Mouse (Mus musculus) forebrain, embryonic 12.5 days (tissue): Measurements from ENCODE around the gene Ncln. TPM values are rescaled to one million over a fixed set of nuclear protein-coding genes. Genes with fewer than 3 reads are reported as not detected.
A peak's percentile ranks its signal among the peaks of the same experiment; 100 is the strongest.

Experiments
- ATAC-seq: fragments of 200-750 bp; cut with Nextera tagmentation; 2 replicates; pipeline ENCODE4 v1.8.0; 2017; ENCODE audit warnings: moderate TSS enrichment; ENCODE audit not compliant: low FRiP score
- H3K27ac ChIP-seq: fragments of 300-500 bp; sonication (generic); 2 replicates; pipeline ENCODE4 v1.5.1; 2016; ENCODE audit warnings: mild to moderate bottlenecking
- H3K27me3 ChIP-seq: fragments of 300-500 bp; sonication (generic); 2 replicates; pipeline ENCODE4 v1.6.1; 2016; ENCODE audit warnings: mild to moderate bottlenecking
- H3K36me3 ChIP-seq: fragments of 300-500 bp; sonication (generic); replicated peaks from 2 replicates; pipeline ENCODE4 v1.6.1; 2016; ENCODE audit warnings: mild to moderate bottlenecking
- H3K4me1 ChIP-seq: fragments of 300-500 bp; sonication (generic); 2 replicates; pipeline ENCODE4 v1.6.1; 2016
- H3K4me2 ChIP-seq: fragments of 300-500 bp; sonication (generic); 2 replicates; pipeline ENCODE4 v1.6.1; 2016; ENCODE audit warnings: mild to moderate bottlenecking, moderate library complexity
- H3K4me3 ChIP-seq: fragments of 300-500 bp; sonication (generic); replicated peaks from 2 replicates; pipeline ENCODE4 v1.5.1; 2016; ENCODE audit warnings: mild to moderate bottlenecking
- H3K9ac ChIP-seq: fragments of 300-500 bp; sonication (generic); 2 replicates; pipeline ENCODE4 v1.6.1; 2016; ENCODE audit warnings: mild to moderate bottlenecking
- H3K9me3 ChIP-seq: fragments of 300-500 bp; sonication (generic); 2 replicates; pipeline ENCODE4 v1.6.1; 2016
- WGBS: fragments of 180-500 bp; shearing (Covaris S2); methylation state at CpG from one replicate; pipeline ENCODE4 v1.1.7; 2016; 5-methylcytosine and 5-hydroxymethylcytosine counted together
- polyA plus RNA-seq: library from polyadenylated mRNA; unstranded; fragments of >200 nt; fragmentation: Nextera tagmentation; extraction: Ambion mirVana; gene quantifications from 2 replicates; pipeline ENCODE4 v1.2.1, GENCODE M21; 2016

Gene Ncln
- polyA plus RNA-seq = 65.8 and 66.6 TPM in 2 replicates

DNA sequence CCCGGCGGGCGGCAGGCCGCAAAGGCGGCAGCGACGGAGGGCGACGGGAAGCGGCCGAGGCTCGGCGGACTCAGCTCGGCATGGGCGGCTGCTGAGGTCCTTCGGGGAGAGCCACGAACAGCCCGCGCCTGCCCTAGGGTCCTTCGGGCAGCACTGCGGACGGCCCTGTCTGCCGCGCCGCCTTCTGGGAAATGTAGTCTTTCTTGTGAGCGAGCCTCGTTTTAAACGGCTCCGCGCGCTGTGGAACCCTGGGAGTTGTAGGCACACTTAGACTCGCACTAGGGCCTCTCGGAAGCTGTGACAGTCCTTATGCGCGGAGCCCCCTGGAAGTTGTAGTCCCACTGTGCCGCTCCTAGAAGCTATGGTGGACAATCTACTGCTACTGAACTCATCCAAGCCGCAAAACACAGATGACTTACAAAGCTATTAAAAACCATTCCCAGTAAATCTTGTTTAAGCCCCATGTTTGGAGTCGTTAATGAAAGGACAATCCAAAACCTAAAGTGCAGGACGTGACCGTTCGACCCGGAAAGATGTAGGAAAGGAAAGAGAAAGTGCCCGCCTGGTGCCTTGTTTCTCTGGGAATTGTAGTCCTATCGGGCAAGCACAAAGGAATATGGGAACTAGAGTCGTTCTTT, at the start of gene Ncln:
TSS of gene Ncln (minus strand) at position 129 of the 638 bp plus-strand sequence.
- Histone ChIP-seq H3K27me3 (no peaks in the 10 kb centered on the region), H3K9ac (peak within 1 kb of the TSS; percentile 78), H3K4me2 (peak within 1 kb of the TSS; percentile 92), H3K36me3 (peaks cover 21% of the 10 kb centered on the region), H3K4me1 (peaks cover 27% of the 10 kb centered on the region), H3K9me3 (no peaks in the 10 kb centered on the region), H3K27ac (peak within 1 kb of the TSS; percentile 50; the same call in 1 of the 2 replicates), H3K4me3 (peak within 1 kb of the TSS; percentile 73)
- peak; percentile 96 for ATAC-seq
- WGBS = under 1% methylated on average over 45 of the region's 45 CpGs

DNA sequence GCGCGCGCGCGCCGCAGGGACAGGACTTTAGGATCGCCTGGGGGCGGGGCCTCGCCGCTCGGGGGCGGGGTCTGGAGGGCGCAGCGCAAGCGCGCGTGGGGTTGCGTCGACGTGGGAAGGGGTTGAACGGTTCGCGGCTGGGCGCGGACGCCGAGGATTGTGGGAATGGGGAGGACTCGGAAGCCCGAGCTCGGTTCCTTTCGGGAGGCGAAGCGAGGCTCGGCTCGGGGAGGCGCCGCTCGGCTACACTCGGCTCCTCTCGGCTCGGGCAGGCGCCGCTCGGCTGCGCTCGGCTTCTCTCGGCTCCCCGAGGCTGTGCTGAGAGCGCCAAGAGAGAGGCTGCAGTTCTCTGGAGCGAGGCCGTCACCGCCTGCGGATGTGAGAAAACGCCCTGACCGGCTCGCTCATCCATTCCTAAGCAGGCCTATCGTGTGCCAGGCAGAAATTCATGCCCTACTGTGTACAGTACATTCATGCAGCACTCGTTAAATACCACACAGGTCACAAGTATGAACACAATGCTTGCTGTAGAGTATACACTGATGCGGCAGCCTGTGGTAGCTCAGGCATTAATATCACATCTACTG, 49.1 kb upstream of the Ncln start, which contains the start of gene Gna11:
TSS of gene Gna11 (minus strand) at position 30 of the 587 bp plus-strand sequence.
- no peaks in the 10 kb centered on the region for H3K27me3 ChIP-seq
- peak; percentile 96 for ATAC-seq
- peak within 1 kb of the TSS; percentile 99 for H3K4me2 ChIP-seq
- H3K9ac ChIP-seq = peak within 1 kb of the TSS; percentile 91
- peak within 1 kb of the TSS; percentile 92 for H3K27ac ChIP-seq
- 1% methylated on average over 56 of the region's 59 CpGs for WGBS
- H3K4me3 ChIP-seq = peak within 1 kb of the TSS; percentile 96
- H3K36me3 ChIP-seq = peaks cover 4% of the 10 kb centered on the region; the same call in 1 of the 2 replicates
- no peaks in the 10 kb centered on the region for H3K9me3 ChIP-seq
- H3K4me1 ChIP-seq = peaks cover 39% of the 10 kb centered on the region

DNA sequence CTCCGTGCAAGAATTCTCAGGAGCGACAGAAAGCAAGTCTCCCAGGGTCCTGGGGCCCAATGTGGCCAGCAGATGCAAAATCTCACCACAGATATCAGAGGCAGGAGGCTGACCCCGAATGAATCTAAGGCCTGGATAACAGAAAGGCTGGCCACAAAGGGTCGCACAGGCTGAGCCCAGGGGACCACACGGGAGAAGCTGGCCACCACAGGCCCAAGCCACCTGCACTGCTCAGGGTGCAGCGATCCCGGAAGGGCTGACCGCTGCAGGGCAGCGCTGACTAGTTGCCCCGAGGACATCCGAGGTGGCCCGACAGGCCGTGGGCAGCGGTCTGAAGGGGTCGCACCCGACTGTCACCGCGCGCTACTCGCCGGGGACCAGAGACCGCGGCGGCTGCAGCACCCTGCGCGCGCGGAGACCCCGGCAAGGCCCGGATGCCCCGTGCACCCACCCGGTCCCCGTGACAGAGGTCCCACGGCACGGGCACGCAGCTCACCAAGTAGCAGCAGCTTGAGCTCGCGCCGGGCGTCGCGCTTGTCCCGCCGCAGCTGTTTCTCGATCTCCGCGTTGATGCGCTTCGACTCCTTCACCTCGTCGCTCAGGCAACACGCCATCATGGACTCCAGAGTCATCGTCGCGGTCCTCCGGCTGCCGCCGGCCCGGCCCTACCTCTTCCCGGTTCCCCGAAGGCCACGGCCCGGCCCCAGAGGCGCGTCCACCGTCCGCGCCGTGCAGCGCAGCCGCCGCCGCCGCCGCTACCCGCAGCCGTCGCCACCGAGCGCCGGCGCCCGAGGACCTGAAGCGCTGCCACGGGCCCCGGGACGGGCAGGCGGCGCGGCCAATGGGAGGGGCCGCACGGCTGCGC, 48.3 kb upstream of the Ncln start:
- H3K4me3 ChIP-seq = peak overlapping the region; percentile 96
- H3K27me3 ChIP-seq = no peaks in the 10 kb centered on the region
- under 1% methylated on average over 93 of the region's 93 CpGs for WGBS
- ATAC-seq = peak; percentile 9
- no peaks in the 10 kb centered on the region for H3K9me3 ChIP-seq
- peak overlapping the region; percentile 91 for H3K9ac ChIP-seq
- H3K4me1 ChIP-seq = peaks cover 39% of the 10 kb centered on the region
- H3K27ac ChIP-seq = peak overlapping the region; percentile 92
- peaks cover 5% of the 10 kb centered on the region; the same call in 1 of the 2 replicates for H3K36me3 ChIP-seq
- H3K4me2 ChIP-seq = peak overlapping the region; percentile 99

DNA sequence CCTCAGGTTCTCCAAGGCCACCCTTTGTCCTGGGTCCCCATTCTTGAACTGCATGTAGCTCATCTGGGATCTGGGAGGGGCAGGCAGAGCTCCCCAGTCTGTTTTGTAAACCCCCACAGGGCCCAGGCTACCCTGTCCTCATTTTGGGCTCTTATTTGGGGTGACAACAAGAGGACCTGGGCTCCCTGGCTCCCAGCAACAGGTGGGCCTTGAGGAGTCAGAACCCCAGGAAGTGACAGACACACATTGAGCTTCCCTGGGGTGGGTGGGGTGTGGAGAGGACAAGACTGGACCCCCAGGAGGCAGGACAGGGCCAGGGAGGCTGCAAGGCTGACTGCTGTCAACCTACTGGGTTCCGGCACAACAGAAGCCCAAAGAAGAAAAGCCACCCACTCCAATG, 47.4 kb upstream of the Ncln start:
- Histone ChIP-seq H3K27ac (no peak overlapping the region), H3K27me3 (no peaks in the 10 kb centered on the region), H3K9me3 (no peaks in the 10 kb centered on the region), H3K9ac (peak overlapping the region; percentile 91), H3K4me1 (peaks cover 39% of the 10 kb centered on the region), H3K4me3 (peak overlapping the region; percentile 96), H3K36me3 (peaks cover 9% of the 10 kb centered on the region; the same call in 1 of the 2 replicates), H3K4me2 (peak overlapping the region; percentile 99)
- no peak for ATAC-seq
- 53% methylated on average over 1 of the region's 1 CpGs for WGBS

DNA sequence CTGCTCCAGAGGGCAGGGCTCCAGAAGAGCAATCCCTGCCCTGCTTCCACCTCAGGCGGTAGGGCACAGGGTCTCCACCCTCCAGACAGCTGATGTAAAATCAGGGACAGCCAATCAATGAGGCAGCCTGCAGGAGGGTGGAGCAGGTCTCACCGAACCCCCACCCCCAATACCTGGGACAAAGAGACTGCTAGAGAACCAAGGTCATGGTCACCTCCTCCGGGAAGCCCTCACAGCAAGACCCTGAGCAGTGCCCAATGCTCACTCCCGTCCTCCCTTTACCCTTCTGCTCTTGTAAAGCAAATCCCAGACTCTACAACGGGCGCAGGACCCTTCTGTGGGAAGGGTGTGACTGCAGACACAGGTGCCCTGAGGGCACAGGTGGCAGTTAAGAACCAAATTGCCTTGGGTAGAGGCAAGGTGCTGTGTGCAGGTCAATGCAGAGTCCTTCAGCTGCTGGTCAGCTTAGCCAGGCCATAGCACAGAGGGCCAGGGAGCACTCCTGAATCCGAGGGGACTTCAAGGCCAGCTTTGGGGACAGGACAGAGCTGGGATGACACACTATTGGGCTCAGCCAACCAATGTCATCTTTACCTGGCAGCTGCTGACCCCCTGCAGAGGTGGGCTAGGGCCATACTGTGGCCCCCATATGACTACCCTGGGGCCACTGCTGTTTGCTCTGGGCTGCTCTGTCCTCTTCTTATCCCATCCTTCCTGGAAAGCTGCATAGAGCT, 46.7 kb upstream of the Ncln start:
- peak overlapping the region; percentile 99 for H3K4me2 ChIP-seq
- H3K9ac ChIP-seq = peak overlapping the region; percentile 91
- no peak overlapping the region for H3K27ac ChIP-seq

DNA sequence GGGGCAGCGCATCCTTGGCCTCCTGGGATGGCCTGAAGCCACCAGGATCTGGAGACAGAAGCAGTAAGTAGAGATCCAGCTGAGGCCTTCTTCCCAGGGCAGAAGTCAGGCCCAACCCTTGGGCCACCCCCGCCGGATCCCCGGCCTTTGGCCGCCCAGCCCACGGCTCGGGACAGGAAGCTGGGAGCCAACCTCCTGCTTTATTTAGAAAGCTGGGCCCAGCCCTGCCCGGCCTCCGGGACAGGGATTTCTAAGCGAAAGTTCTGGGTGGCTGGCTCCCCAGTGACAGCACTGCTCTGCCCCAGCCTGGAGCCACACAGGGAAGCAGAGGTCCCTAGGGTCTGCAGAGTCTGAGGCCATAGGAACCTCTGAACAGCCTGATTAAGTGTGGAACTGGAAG, 45.6 kb upstream of the Ncln start:
- no peak overlapping the region for H3K27ac ChIP-seq
- no peak for ATAC-seq

More for the DNA sequence above, 46.7 kb upstream of the Ncln start:
- H3K4me3 ChIP-seq = peak overlapping the region; percentile 96
- H3K9me3 ChIP-seq = no peaks in the 10 kb centered on the region
- H3K36me3 ChIP-seq = peaks cover 9% of the 10 kb centered on the region; the same call in 1 of the 2 replicates
- H3K27me3 ChIP-seq = no peaks in the 10 kb centered on the region
- ATAC-seq = no peak
- H3K4me1 ChIP-seq = peaks cover 39% of the 10 kb centered on the region
- WGBS = 76% methylated on average over 7 of the region's 7 CpGs

DNA sequence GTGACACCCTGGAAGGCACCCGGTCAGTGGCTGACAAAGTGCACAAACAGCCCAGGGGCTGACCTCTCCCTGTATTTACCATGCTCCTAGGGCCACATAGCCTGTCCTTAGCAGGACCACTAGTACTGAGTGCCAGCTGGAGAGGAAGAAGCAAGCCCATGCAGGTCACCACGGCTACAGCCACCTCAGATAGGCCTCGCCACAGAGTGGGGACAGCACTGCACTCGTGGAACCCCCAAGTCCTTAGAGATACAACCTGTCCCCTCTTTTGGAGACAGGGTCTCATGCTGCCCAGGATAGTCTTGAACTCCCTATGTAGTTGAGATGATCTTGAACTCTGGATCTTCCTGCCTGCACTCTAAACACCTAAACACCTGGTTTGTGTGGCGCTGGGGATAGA, 45.2 kb upstream of the Ncln start:
- Histone ChIP-seq H3K9ac (0 out of 2 replicates have a peak overlapping the region, but pooled peaks have one; percentile 2), H3K9me3 (no peaks in the 10 kb centered on the region), H3K4me2 (no peak overlapping the region), H3K4me3 (no peak overlapping the region), H3K36me3 (peaks cover 9% of the 10 kb centered on the region; the same call in 1 of the 2 replicates), H3K27ac (no peak overlapping the region), H3K4me1 (peaks cover 39% of the 10 kb centered on the region), H3K27me3 (no peaks in the 10 kb centered on the region)
- 89% methylated on average over 5 of the region's 5 CpGs for WGBS
- no peak for ATAC-seq

More for the DNA sequence above, 45.6 kb upstream of the Ncln start:
- Histone ChIP-seq H3K4me2 (no peak overlapping the region), H3K9me3 (no peaks in the 10 kb centered on the region), H3K4me3 (no peak overlapping the region), H3K4me1 (peaks cover 39% of the 10 kb centered on the region), H3K9ac (0 out of 2 replicates have a peak overlapping the region, but pooled peaks have one; percentile 2), H3K27me3 (no peaks in the 10 kb centered on the region), H3K36me3 (peaks cover 9% of the 10 kb centered on the region; the same call in 1 of the 2 replicates)
- WGBS = 93% methylated on average over 10 of the region's 10 CpGs

DNA sequence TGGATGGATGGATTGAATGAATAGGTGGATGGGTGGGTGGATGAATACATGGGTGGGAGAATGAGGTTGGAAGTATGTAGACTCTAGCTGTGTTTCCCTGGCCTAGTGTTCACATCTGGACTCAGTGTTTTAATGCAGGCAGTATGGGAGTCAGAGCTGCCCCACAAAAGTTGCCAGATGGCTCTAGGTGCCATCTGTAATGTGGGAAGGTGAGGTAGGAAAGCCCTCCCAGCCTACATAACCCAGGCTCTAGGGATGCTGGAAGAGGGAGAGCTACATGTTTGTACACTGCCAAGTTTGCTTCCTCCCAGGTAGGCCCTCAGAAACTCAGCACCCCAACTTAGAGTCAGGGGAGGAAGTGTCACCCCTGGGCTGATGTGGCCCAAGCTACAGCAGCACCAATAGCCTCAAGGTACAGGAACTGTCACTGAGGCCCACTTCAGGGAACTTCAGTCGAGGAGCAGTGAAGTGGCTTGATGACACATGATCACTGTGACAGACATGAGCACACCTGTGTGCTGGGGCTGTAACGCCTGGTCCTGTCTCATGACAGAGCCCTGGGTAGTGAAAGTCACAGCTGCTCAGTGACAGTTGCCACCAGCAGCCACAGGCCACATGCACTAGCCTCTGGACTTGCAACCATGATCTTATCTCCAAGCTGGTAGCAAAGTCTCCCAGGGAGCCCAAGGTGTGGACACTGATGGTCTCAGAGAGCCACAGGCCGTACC, 42.3 kb upstream of the Ncln start:
- WGBS = 83% methylated on average over 3 of the region's 3 CpGs
- no peak for ATAC-seq
- H3K36me3 ChIP-seq = peaks cover 17% of the 10 kb centered on the region

DNA sequence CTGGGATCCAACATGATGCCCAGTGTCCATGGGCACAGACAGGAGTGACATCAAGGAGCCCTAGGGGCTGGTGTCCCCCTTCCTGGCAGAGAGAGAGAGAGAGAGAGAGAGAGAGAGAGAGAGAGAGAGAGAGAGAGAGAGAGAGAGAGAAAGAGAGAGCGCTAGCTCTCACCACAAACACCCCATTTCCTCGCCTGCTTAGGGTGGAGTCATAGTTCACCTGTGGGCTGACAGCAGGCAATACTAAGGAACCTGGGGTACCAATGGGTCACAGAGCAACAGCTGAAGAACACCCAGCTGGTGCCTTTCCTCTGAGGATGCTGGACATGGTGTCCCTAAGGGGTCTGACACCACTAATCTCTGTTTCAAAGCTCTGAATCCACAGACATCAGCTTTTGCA, 41.2 kb upstream of the Ncln start:
- Histone ChIP-seq H3K4me3 (no peak overlapping the region), H3K36me3 (peaks cover 24% of the 10 kb centered on the region), H3K9me3 (no peaks in the 10 kb centered on the region), H3K9ac (no peak overlapping the region), H3K27me3 (no peaks in the 10 kb centered on the region), H3K4me1 (peaks cover 13% of the 10 kb centered on the region), H3K27ac (no peak overlapping the region), H3K4me2 (no peak overlapping the region)
- ATAC-seq = no peak
- 84% methylated on average over 2 of the region's 2 CpGs for WGBS

More for the DNA sequence above, 42.3 kb upstream of the Ncln start:
- Histone ChIP-seq H3K27ac (no peak overlapping the region), H3K4me3 (no peak overlapping the region), H3K9ac (no peak overlapping the region), H3K4me2 (no peak overlapping the region), H3K4me1 (peaks cover 24% of the 10 kb centered on the region), H3K27me3 (no peaks in the 10 kb centered on the region), H3K9me3 (no peaks in the 10 kb centered on the region)

DNA sequence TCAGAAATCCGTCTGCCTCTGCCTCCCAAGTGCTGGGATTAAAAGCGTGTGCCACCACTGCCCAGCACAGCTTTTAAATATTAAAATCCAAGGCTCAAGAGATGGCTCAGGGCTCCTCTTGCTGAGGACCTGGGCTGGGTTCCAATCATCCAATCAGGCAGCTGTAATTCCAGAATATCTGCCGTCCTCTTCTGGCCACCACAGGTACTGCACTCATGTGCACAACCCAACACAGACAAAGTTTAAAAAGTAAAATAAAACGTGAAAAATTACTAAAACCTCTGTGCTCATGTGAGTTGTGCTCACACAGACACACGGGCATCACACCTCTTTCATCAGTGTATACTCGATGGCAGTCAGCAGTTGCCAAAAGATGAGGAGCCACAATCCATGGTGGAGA, 40.5 kb upstream of the Ncln start:
- no peak for ATAC-seq
- whole genome bisulfite sequencing = 77% methylated on average over 6 of the region's 6 CpGs
- Histone ChIP-seq H3K4me2 (no peak overlapping the region), H3K36me3 (peaks cover 28% of the 10 kb centered on the region), H3K9me3 (no peaks in the 10 kb centered on the region), H3K27me3 (no peaks in the 10 kb centered on the region), H3K27ac (no peak overlapping the region), H3K4me1 (peaks cover 6% of the 10 kb centered on the region), H3K9ac (no peak overlapping the region), H3K4me3 (no peak overlapping the region)

DNA sequence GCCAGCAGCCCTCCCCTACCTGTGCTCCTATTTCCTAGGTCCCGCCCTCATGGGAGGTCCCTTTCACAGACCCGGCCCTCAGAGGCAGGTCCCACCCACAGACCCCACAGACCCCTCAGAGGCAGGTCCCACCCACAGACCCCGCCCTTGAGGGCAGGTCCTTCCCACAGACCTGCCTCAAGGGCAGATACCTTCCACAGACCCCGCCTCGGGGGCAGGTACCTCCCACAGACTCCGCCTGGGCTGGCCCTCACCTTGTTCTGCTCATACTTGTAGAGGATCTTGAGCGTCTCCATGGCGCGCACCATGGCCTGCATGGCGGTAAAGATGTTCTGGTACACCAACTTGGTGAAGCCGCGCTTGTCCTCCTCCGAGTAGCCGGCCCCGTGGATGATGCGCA, 38.6 kb upstream of the Ncln start:
- no peak overlapping the region for H3K4me3 ChIP-seq

More for the DNA sequence above, 38.6 kb upstream of the Ncln start:
- Histone ChIP-seq H3K9me3 (no peaks in the 10 kb centered on the region), H3K27me3 (no peaks in the 10 kb centered on the region), H3K4me2 (no peak overlapping the region), H3K36me3 (peaks cover 46% of the 10 kb centered on the region), H3K4me1 (no peaks in the 10 kb centered on the region), H3K9ac (no peak overlapping the region), H3K27ac (no peak overlapping the region)
- ATAC-seq = no peak
- 66% methylated on average over 16 of the region's 16 CpGs for WGBS
